Mouse (Mus musculus) limb, embryonic 10.5 days (tissue): ENCODE data around the gene Rnf213. TPM values are rescaled to one million over a fixed set of nuclear protein-coding genes. Genes with fewer than 3 reads are reported as not detected.

ENCODE experiments used
- DNase-seq: peaks from one replicate; pipeline ENCODE4 v3.0.0-alpha.2; 2017; ENCODE audit warnings: low spot score
- H3K27ac ChIP-seq: fragments of 300-500 bp; sonication (generic); 2 replicates; pipeline ENCODE4 v1.5.1; 2016; ENCODE audit warnings: mild to moderate bottlenecking
- H3K27me3 ChIP-seq: fragments of 300-500 bp; sonication (generic); 2 replicates; pipeline ENCODE4 v1.6.1; 2016; ENCODE audit warnings: low read depth, mild to moderate bottlenecking; ENCODE audit not compliant: poor library complexity, severe bottlenecking
- H3K36me3 ChIP-seq: fragments of 300-500 bp; sonication (generic); 2 replicates; pipeline ENCODE4 v1.6.1; 2016; ENCODE audit warnings: mild to moderate bottlenecking, moderate library complexity
- H3K4me1 ChIP-seq: fragments of 300-500 bp; sonication (generic); 2 replicates; pipeline ENCODE4 v1.6.1; 2016
- H3K4me3 ChIP-seq: fragments of 300-500 bp; sonication (generic); 2 replicates; pipeline ENCODE4 v1.5.1; 2016; ENCODE audit warnings: mild to moderate bottlenecking, moderate library complexity
- H3K9me3 ChIP-seq: fragments of 300-500 bp; sonication (generic); replicated peaks from 2 replicates; pipeline ENCODE4 v1.6.1; 2016; ENCODE audit warnings: mild to moderate bottlenecking
- WGBS: fragments of 180-500 bp; shearing (Covaris S2); methylation state at CpG from one replicate; pipeline ENCODE4 v1.1.7; 2016; 5-methylcytosine and 5-hydroxymethylcytosine counted together
- polyA plus RNA-seq: library from polyadenylated mRNA; unstranded; fragments of >200 nt; fragmentation: Nextera tagmentation; extraction: Ambion mirVana; gene quantifications from 2 replicates; pipeline ENCODE4 v1.2.1, GENCODE M21; 2016

Rnf213 gene
- polyA plus RNA-seq, 1 experiment from 2014 or later, result 2.4 TPM

GRCm38 (mm10) chr11:119492830-119493229, 99.9 kb downstream of the Rnf213 start:
- no peak for DNase-seq

GRCm38 (mm10) chr11:119493516-119493915, 100.6 kb downstream of the Rnf213 start:
- 77% methylated on average over 4 of the region's 4 CpGs for WGBS
- H3K4me3 ChIP-seq, result no peak overlapping the region
- H3K27me3 ChIP-seq, result no peaks in the 10 kb centered on the region

More at GRCm38 (mm10) chr11:119492830-119493229, 99.9 kb downstream of the Rnf213 start:
- WGBS, result 94% methylated on average over 6 of the region's 6 CpGs
- Histone ChIP-seq H3K4me3 (peak overlapping the region; percentile 76), H3K36me3 (peaks cover 32% of the 10 kb centered on the region), H3K9me3 (no peaks in the 10 kb centered on the region), H3K27ac (no peak overlapping the region), H3K27me3 (no peaks in the 10 kb centered on the region), H3K4me1 (peaks cover 32% of the 10 kb centered on the region)

GRCm38 (mm10) chr11:119496147-119496546, 103.2 kb downstream of the Rnf213 start:
- peaks cover 65% of the 10 kb centered on the region for H3K36me3 ChIP-seq
- H3K9me3 ChIP-seq, result no peaks in the 10 kb centered on the region
- WGBS, result 94% methylated on average over 5 of the region's 5 CpGs
- H3K4me1 ChIP-seq, result peaks cover 17% of the 10 kb centered on the region
- no peaks in the 10 kb centered on the region for H3K27me3 ChIP-seq
- H3K27ac ChIP-seq, result no peak overlapping the region
- DNase-seq, result no peak
- no peak overlapping the region for H3K4me3 ChIP-seq

More at GRCm38 (mm10) chr11:119493516-119493915, 100.6 kb downstream of the Rnf213 start:
- H3K27ac ChIP-seq, result no peak overlapping the region
- H3K4me1 ChIP-seq, result peaks cover 32% of the 10 kb centered on the region
- no peak for DNase-seq
- no peaks in the 10 kb centered on the region for H3K9me3 ChIP-seq
- peaks cover 39% of the 10 kb centered on the region for H3K36me3 ChIP-seq

GRCm38 (mm10) chr11:119497451-119497850, 104.6 kb downstream of the Rnf213 start:
- Histone ChIP-seq H3K4me1 (peaks cover 10% of the 10 kb centered on the region), H3K27me3 (no peaks in the 10 kb centered on the region), H3K27ac (no peak overlapping the region), H3K9me3 (no peaks in the 10 kb centered on the region), H3K36me3 (peaks cover 78% of the 10 kb centered on the region), H3K4me3 (no peak overlapping the region)
- no peak for DNase-seq
- WGBS, result 84% methylated on average over 4 of the region's 4 CpGs

GRCm38 (mm10) chr11:119499297-119499696, 106.4 kb downstream of the Rnf213 start:
- Histone ChIP-seq H3K27me3 (no peaks in the 10 kb centered on the region), H3K27ac (no peak overlapping the region), H3K9me3 (no peaks in the 10 kb centered on the region), H3K4me1 (no peaks in the 10 kb centered on the region), H3K36me3 (peaks cover 86% of the 10 kb centered on the region), H3K4me3 (no peak overlapping the region)
- 96% methylated on average over 4 of the region's 4 CpGs for WGBS
- DNase-seq, result no peak

- Histone ChIP-seq H3K36me3 (peaks cover 89% of the 10 kb centered on the region), H3K27ac (no peak overlapping the region), H3K4me3 (no peak overlapping the region), H3K9me3 (no peaks in the 10 kb centered on the region), H3K4me1 (no peaks in the 10 kb centered on the region), H3K27me3 (no peaks in the 10 kb centered on the region)
- no peak for DNase-seq
- whole genome bisulfite sequencing, result 90% methylated on average over 2 of the region's 2 CpGs
These were observed 107.1 kb downstream of the Rnf213 start for GRCm38 (mm10) chr11:119500011-119500410.

GRCm38 (mm10) chr11:119503675-119504074, 110.8 kb downstream of the Rnf213 start:
- peaks cover 98% of the 10 kb centered on the region for H3K36me3 ChIP-seq
- H3K9me3 ChIP-seq, result no peaks in the 10 kb centered on the region
- H3K27ac ChIP-seq, result no peak overlapping the region
- peak; percentile 86 for DNase-seq
- H3K4me1 ChIP-seq, result no peaks in the 10 kb centered on the region
- H3K4me3 ChIP-seq, result no peak overlapping the region
- H3K27me3 ChIP-seq, result no peaks in the 10 kb centered on the region

GRCm38 (mm10) chr11:119506386-119506785, 113.5 kb downstream of the Rnf213 start:
- Histone ChIP-seq H3K9me3 (no peaks in the 10 kb centered on the region), H3K4me1 (peaks cover 9% of the 10 kb centered on the region), H3K27ac (no peak overlapping the region), H3K4me3 (no peak overlapping the region), H3K36me3 (peaks cover 72% of the 10 kb centered on the region), H3K27me3 (no peaks in the 10 kb centered on the region)
- DNase-seq, result no peak
- 79% methylated on average over 4 of the region's 4 CpGs for WGBS

- DNase-seq, result no peak
- 0 out of 2 replicates have a peak, but pooled peaks cover 7% of the 10 kb centered on the region for H3K27me3 ChIP-seq
- no peak overlapping the region for H3K4me3 ChIP-seq
- peaks cover 19% of the 10 kb centered on the region for H3K4me1 ChIP-seq
- peaks cover 58% of the 10 kb centered on the region for H3K36me3 ChIP-seq
- 89% methylated on average over 8 of the region's 8 CpGs for WGBS
- H3K9me3 ChIP-seq, result no peaks in the 10 kb centered on the region
- H3K27ac ChIP-seq, result no peak overlapping the region
These were observed 114.9 kb downstream of the Rnf213 start for GRCm38 (mm10) chr11:119507772-119508171.

- 78% methylated on average over 5 of the region's 5 CpGs for WGBS
- H3K4me1 ChIP-seq, result peaks cover 29% of the 10 kb centered on the region
These were observed 116.4 kb downstream of the Rnf213 start for GRCm38 (mm10) chr11:119509165-119509776.

GRCm38 (mm10) chr11:119513038-119513659, 120.2 kb downstream of the Rnf213 start:
- Histone ChIP-seq H3K4me3 (no peak overlapping the region), H3K4me1 (peaks cover 46% of the 10 kb centered on the region), H3K9me3 (no peaks in the 10 kb centered on the region), H3K27ac (no peak overlapping the region), H3K36me3 (peaks cover 6% of the 10 kb centered on the region), H3K27me3 (peaks cover 51% of the 10 kb centered on the region)
- WGBS, result 68% methylated on average over 9 of the region's 9 CpGs
- DNase-seq, result no peak

More at GRCm38 (mm10) chr11:119509165-119509776, 116.4 kb downstream of the Rnf213 start:
- DNase-seq, result no peak
- Histone ChIP-seq H3K9me3 (no peaks in the 10 kb centered on the region), H3K36me3 (peaks cover 43% of the 10 kb centered on the region), H3K4me3 (no peak overlapping the region), H3K27ac (no peak overlapping the region), H3K27me3 (peaks cover 19% of the 10 kb centered on the region)

GRCm38 (mm10) chr11:119514108-119514860, 121.4 kb downstream of the Rnf213 start:
- Histone ChIP-seq H3K27me3 (peaks cover 51% of the 10 kb centered on the region), H3K4me1 (peaks cover 46% of the 10 kb centered on the region), H3K36me3 (no peaks in the 10 kb centered on the region), H3K9me3 (no peaks in the 10 kb centered on the region), H3K27ac (0 out of 2 replicates have a peak overlapping the region, but pooled peaks have one; percentile 57), H3K4me3 (peak overlapping the region; percentile 47)
- no peak for DNase-seq
- WGBS, result 58% methylated on average over 16 of the region's 16 CpGs
